ENCODE assay signal across 15 mouse cellular contexts in genomic region chr1:175712338-175712909, GRCm38 (mm10). TPM values are rescaled to one million over a fixed set of nuclear protein-coding genes. Genes with fewer than 3 reads are reported as not detected.
A peak's percentile ranks its signal among the peaks of the same experiment; 100 is the strongest.
DNase-seq lines count a peak whose midpoint lies in the region; ATAC-seq lines count a peak whose summit lies in the region.
"Had no signal": no experiment of that assay in that cellular context is flagged by ENCODE, and none has a peak within 500 bp of the region (broad histone marks: within the 10 kb centered on the region; RNA-seq: fewer than 3 reads in every experiment).

No protein-coding gene starts in this region.

- peak; percentile 6 for DNase-seq in gastrocnemius, adult 18-20 months (ENCODE audit: low spot score)
- DNase-seq in gastrocnemius, postnatal 36 days = no peak
- no peak for DNase-seq in lung, postnatal 14 days
- DNase-seq in adrenal gland, postnatal 10 days = peak; percentile 77
- DNase-seq in heart, postnatal 10 days = peak; percentile 59 to 72
- DNase-seq: layer of hippocampus, postnatal 36 days; thymus, adult 2 months had no signal

- no peak overlapping the region for H3K27ac ChIP-seq in lung, embryonic 15.5 days
- no peak overlapping the region for H3K27ac ChIP-seq in forebrain, embryonic 15.5 days (replicated peaks)
- H3K27ac ChIP-seq: limb, embryonic 15.5 days had no signal

- H3K4me3 ChIP-seq in lung, embryonic 15.5 days = no peak overlapping the region
- H3K4me3 ChIP-seq in forebrain, embryonic 15.5 days = no peak overlapping the region
- H3K4me3 ChIP-seq: limb, embryonic 15.5 days; megakaryocyte, embryonic 14.5 days had no signal

- H3K4me1 ChIP-seq in lung, embryonic 15.5 days = 0 out of 2 replicates have a peak, but pooled peaks cover 3% of the 10 kb centered on the region
- no peaks in the 10 kb centered on the region for H3K4me1 ChIP-seq in forebrain, embryonic 15.5 days
- H3K4me1 ChIP-seq: megakaryocyte, embryonic 14.5 days had no signal

- H3K36me3 ChIP-seq in lung, embryonic 15.5 days = no peaks in the 10 kb centered on the region
- no peaks in the 10 kb centered on the region for H3K36me3 ChIP-seq in forebrain, embryonic 15.5 days
- H3K36me3 ChIP-seq: limb, embryonic 15.5 days had no signal

- 62% methylated on average over 11 of the region's 11 CpGs for WGBS in lung, embryonic 15.5 days
- 78% methylated on average over 11 of the region's 11 CpGs for WGBS in forebrain, embryonic 15.5 days

- ATAC-seq in lung, embryonic 15.5 days (ENCODE audit: borderline replicate concordance, extremely low read depth, low FRiP score, low TSS enrichment) = peak; percentile 55; the same call in 1 of the 2 replicates
- ATAC-seq in forebrain, embryonic 15.5 days (replicated peaks) = no peak
- ATAC-seq in erythroid progenitor cell, adult 5-6 weeks (replicated peaks; ENCODE audit: low FRiP score, poor library complexity, severe bottlenecking) = no peak
- ATAC-seq: intestine, postnatal 0 days had no signal

- no peaks in the 10 kb centered on the region for H3K27me3 ChIP-seq in lung, embryonic 15.5 days
- H3K27me3 ChIP-seq in forebrain, embryonic 15.5 days = no peaks in the 10 kb centered on the region
- H3K27me3 ChIP-seq: limb, embryonic 15.5 days; megakaryocyte, embryonic 14.5 days had no signal

- intact Hi-C loops in gastrocnemius, postnatal 36 days (cut with DNase I) = no loop called here
- intact Hi-C loops in heart, postnatal 10 days (cut with DNase I) = no loop called here

- no peak overlapping the region for H3K9ac ChIP-seq in lung, embryonic 15.5 days
- H3K9ac ChIP-seq in forebrain, embryonic 15.5 days (replicated peaks) = no peak overlapping the region
- H3K9ac ChIP-seq: limb, embryonic 15.5 days had no signal

- H3K9me3 ChIP-seq in lung, embryonic 15.5 days = no peaks in the 10 kb centered on the region
- H3K9me3 ChIP-seq in forebrain, embryonic 15.5 days = no peaks in the 10 kb centered on the region
- H3K9me3 ChIP-seq: limb, embryonic 15.5 days had no signal

- H3K4me2 ChIP-seq in lung, embryonic 15.5 days = no peak overlapping the region
- H3K4me2 ChIP-seq in forebrain, embryonic 15.5 days (replicated peaks) = no peak overlapping the region
- H3K4me2 ChIP-seq: limb, embryonic 15.5 days had no signal

RNA-seq across cellular contexts. Expression of gene Wdr64, which starts 14.0 kb away (rescaled TPM):
- not detected for total RNA-seq in gastrocnemius, adult 18-20 months (2021)
- not detected for total RNA-seq in gastrocnemius, postnatal 36 days (2021)
- polyA plus RNA-seq in lung, embryonic 15.5 days (2015; fragmentation: Nextera tagmentation; extraction: Ambion mirVana) = not detected in 2 replicates
- not detected for total RNA-seq in adrenal gland, postnatal 10 days (2021)
- total RNA-seq in heart, postnatal 10 days (2021) = not detected
- polyA plus RNA-seq in forebrain, embryonic 15.5 days (2015; fragmentation: Nextera tagmentation; extraction: Ambion mirVana) = not detected in 2 replicates
- not detected in 2 replicates for total RNA-seq in erythroid progenitor cell, adult 5-6 weeks (2015; ENCODE audit: low replicate concordance)
- not detected in 2 replicates for total RNA-seq in erythroid progenitor cell, adult 5-6 weeks (2017; ENCODE audit: low replicate concordance)
- total RNA-seq: hematopoietic stem cell, adult 5-6 weeks; layer of hippocampus, postnatal 36 days had no signal
- polyA plus RNA-seq: intestine, postnatal 0 days; limb, embryonic 15.5 days; spleen, adult 2 months; thymus, adult 2 months had no signal

RNA-seq across cellular contexts. Expression of gene Chml, which starts 19.7 kb away (rescaled TPM):
- total RNA-seq in gastrocnemius, adult 18-20 months (2021) = 1 to 10 TPM; 2.9 to 4.9 TPM
- 1 to 10 TPM; 2.2 to 2.5 TPM for total RNA-seq in gastrocnemius, postnatal 36 days (2021)
- polyA plus RNA-seq in lung, embryonic 15.5 days (2015; fragmentation: Nextera tagmentation; extraction: Ambion mirVana) = 2.5 and 2.7 TPM in 2 replicates
- total RNA-seq in adrenal gland, postnatal 10 days (2021) = 1 to 10 TPM; 6.0 to 8.7 TPM
- 10 to 100 TPM; 12.5 to 13.4 TPM for total RNA-seq in heart, postnatal 10 days (2021)
- polyA plus RNA-seq in forebrain, embryonic 15.5 days (2015; fragmentation: Nextera tagmentation; extraction: Ambion mirVana) = 2.0 and 2.4 TPM in 2 replicates
- total RNA-seq in erythroid progenitor cell, adult 5-6 weeks (2015; ENCODE audit: low replicate concordance) = 1.3 and 1.8 TPM in 2 replicates
- 4.9 and 10.1 TPM in 2 replicates for total RNA-seq in erythroid progenitor cell, adult 5-6 weeks (2017; ENCODE audit: low replicate concordance)

RNA-seq across cellular contexts. Expression of gene Opn3, which starts 19.8 kb away (rescaled TPM):
- 1 to 10 TPM; 2.8 to 3.8 TPM for total RNA-seq in gastrocnemius, adult 18-20 months (2021)
- 1 to 10 TPM; 3.3 to 5.0 TPM for total RNA-seq in gastrocnemius, postnatal 36 days (2021)
- 5.6 and 6.1 TPM in 2 replicates for polyA plus RNA-seq in lung, embryonic 15.5 days (2015; fragmentation: Nextera tagmentation; extraction: Ambion mirVana)
- total RNA-seq in adrenal gland, postnatal 10 days (2021) = 1 to 10 TPM; 5.1 to 5.5 TPM
- total RNA-seq in heart, postnatal 10 days (2021) = 1 to 10 TPM; 7.0 to 7.7 TPM
- 3.8 and 4.3 TPM in 2 replicates for polyA plus RNA-seq in forebrain, embryonic 15.5 days (2015; fragmentation: Nextera tagmentation; extraction: Ambion mirVana)
- total RNA-seq in erythroid progenitor cell, adult 5-6 weeks (2015; ENCODE audit: low replicate concordance) = 1.8 TPM in 1 of 2 replicates, not detected in the other
- total RNA-seq in erythroid progenitor cell, adult 5-6 weeks (2017; ENCODE audit: low replicate concordance) = not detected in 2 replicates

Comparison
In these comparisons a context has a peak if more than half of its experiments do, and no peak if none do; other contexts are left out.
1. DNase-seq: peak in gastrocnemius, adult 18-20 months (single experiment), adrenal gland, postnatal 10 days (single experiment) and heart, postnatal 10 days (2 of 2); none in gastrocnemius, postnatal 36 days (0 of 2) and lung, postnatal 14 days (single experiment).